In the genomic region with DNA sequence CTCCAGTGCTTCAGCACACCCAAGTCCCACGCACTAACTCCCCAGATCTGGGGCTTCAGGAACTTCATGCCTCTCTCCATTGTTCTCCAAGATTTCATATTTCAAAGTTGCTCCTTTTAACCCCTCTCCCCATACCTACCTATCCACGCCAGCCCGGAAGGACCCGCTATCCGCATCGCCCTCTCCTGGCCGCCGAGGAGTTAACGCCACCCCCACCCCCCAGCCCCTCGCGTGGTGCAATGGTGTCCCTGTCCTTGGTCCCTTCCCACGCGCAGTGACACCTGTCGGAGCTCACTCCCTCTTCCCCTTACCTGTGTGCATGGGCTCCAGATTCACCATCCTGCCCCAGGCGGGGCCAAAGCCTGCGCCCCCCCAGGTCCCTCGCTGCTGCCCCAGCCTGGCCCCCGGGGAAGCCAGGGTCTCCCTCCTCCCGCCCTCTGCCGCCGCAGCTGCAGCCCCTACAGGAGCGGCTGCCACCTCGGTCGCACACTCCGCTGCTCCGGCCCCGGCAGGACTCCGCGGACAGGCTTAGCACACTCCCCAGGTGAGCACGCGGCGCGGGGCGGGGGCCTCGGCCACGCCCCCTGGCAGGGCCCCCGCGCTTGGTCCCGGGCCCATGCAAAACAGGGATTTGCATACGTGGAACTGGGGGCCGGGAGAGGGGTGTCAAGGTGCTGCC, we compare ENCODE assay signal across 9 mouse cellular contexts. TPM values are rescaled to one million over a fixed set of nuclear protein-coding genes. Genes with fewer than 3 reads are reported as not detected.
DNase-seq lines count a peak whose midpoint lies in the region; ATAC-seq and TF ChIP-seq lines count a peak whose summit lies in the region.
"Had no signal": no experiment of that assay in that cellular context is flagged by ENCODE, and none has a peak within 500 bp of the region (broad histone marks: within the 10 kb centered on the region; RNA-seq: fewer than 3 reads in every experiment).

No protein-coding gene starts in this region.

- DNase-seq in heart, postnatal 25 days (ENCODE audit: low spot score): no peak
- DNase-seq in liver, postnatal 0 days: no peak
- no peak for DNase-seq in cerebellum, adult 8-10 months
- DNase-seq in layer of hippocampus, postnatal 10 days (ENCODE audit: low spot score in 2 of 2): no peak
- DNase-seq in ovary, postnatal 14 days (ENCODE audit: low spot score): no peak

- no peaks in the 10 kb centered on the region; the same call in 1 of the 2 replicates for H3K36me3 ChIP-seq in heart, embryonic 11.5 days (ENCODE audit: control insufficient read depth, insufficient read depth, low read length)
- H3K36me3 ChIP-seq in ES-Bruce4 (ENCODE audit: control insufficient read depth, insufficient read depth, low read length, poor library complexity, severe bottlenecking): no peaks in the 10 kb centered on the region
- no peaks in the 10 kb centered on the region for H3K36me3 ChIP-seq in heart, embryonic 16.5 days (ENCODE audit: control insufficient read depth, insufficient read depth)
- no peaks in the 10 kb centered on the region for H3K36me3 ChIP-seq in liver, postnatal 0 days (replicated peaks; ENCODE audit: insufficient read depth, low read length)

- H3K4me2 ChIP-seq in heart, embryonic 11.5 days: peak overlapping the region; percentile 64
- H3K4me2 ChIP-seq in heart, embryonic 16.5 days (ENCODE audit: low read depth, low read length): peak overlapping the region; percentile 54
- peak overlapping the region; percentile 22; the same call in 1 of the 2 replicates for H3K4me2 ChIP-seq in liver, postnatal 0 days (ENCODE audit: low read depth, low read length)

- H3K4me3 ChIP-seq in heart, embryonic 11.5 days (ENCODE audit: low read depth, low read length): peak overlapping the region; percentile 31
- H3K4me3 ChIP-seq in ES-Bruce4 (ENCODE audit: low read depth, low read length): peak overlapping the region; percentile 46
- peak overlapping the region; percentile 35 for H3K4me3 ChIP-seq in heart, embryonic 16.5 days (ENCODE audit: low read length)
- no peak overlapping the region; the same call in 1 of the 2 replicates for H3K4me3 ChIP-seq in liver, postnatal 0 days (ENCODE audit: low read depth, low read length)

- peak; percentile 47 for TF ChIP-seq CTCF in ES-Bruce4 (IDR thresholded peaks at IDR 0.05; ENCODE audit: low read depth, low read length)
- peak; percentile 19; the same call in 1 of the 2 replicates for TF ChIP-seq CTCF in liver, postnatal 0 days (IDR thresholded peaks at IDR 0.05; ENCODE audit: low read depth)

- no peak for ATAC-seq in heart, embryonic 11.5 days (replicated peaks; ENCODE audit: insufficient number of reproducible peaks, low FRiP score, low TSS enrichment)
- no peak; the same call in 1 of the 2 replicates for ATAC-seq in heart, embryonic 16.5 days (replicated peaks; ENCODE audit: extremely low read depth, insufficient read depth, low FRiP score)
- no peak for ATAC-seq in liver, postnatal 0 days

- 3% methylated on average over 39 of the region's 41 CpGs for WGBS in heart, embryonic 11.5 days (ENCODE audit: insufficient replicate concordance)
- under 1% methylated on average over 41 of the region's 41 CpGs for WGBS in heart, embryonic 16.5 days
- WGBS in liver, postnatal 0 days (ENCODE audit: insufficient replicate concordance): 1% methylated on average over 39 of the region's 41 CpGs

- no peak for TF ChIP-seq EP300 in ES-Bruce4 (IDR thresholded peaks at IDR 0.05; ENCODE audit: insufficient read depth, low read depth, low read length)
- no peak for TF ChIP-seq EP300 in liver, postnatal 0 days (IDR thresholded peaks at IDR 0.05; ENCODE audit: low read depth)

- intact Hi-C loops in heart, postnatal 25 days (cut with DNase I): no loop called here

- H3K9ac ChIP-seq in heart, embryonic 11.5 days (ENCODE audit: low read depth, low read length): 0 out of 2 replicates have a peak overlapping the region, but pooled peaks have one; percentile 18
- peak overlapping the region; percentile 24; the same call in 1 of the 2 replicates for H3K9ac ChIP-seq in ES-Bruce4 (ENCODE audit: low read depth, poor library complexity, severe bottlenecking)
- H3K9ac ChIP-seq in heart, embryonic 16.5 days (ENCODE audit: low read length): no peak overlapping the region
- H3K9ac ChIP-seq in liver, postnatal 0 days (replicated peaks): no peak overlapping the region

- H3K27ac ChIP-seq in heart, embryonic 11.5 days (ENCODE audit: low read depth, low read length): no peak overlapping the region
- H3K27ac ChIP-seq in ES-Bruce4 (ENCODE audit: insufficient read depth, low read length): no peak overlapping the region
- no peak overlapping the region for H3K27ac ChIP-seq in heart, embryonic 16.5 days (ENCODE audit: low read length)
- H3K27ac ChIP-seq in liver, postnatal 0 days (ENCODE audit: low read depth): no peak overlapping the region

- TF ChIP-seq POLR2A in ES-Bruce4 (IDR thresholded peaks at IDR 0.05; ENCODE audit: insufficient read depth, low read length): no peak

- H3K9me3 ChIP-seq in heart, embryonic 11.5 days (replicated peaks; ENCODE audit: control insufficient read depth, low read length): no peaks in the 10 kb centered on the region
- no peaks in the 10 kb centered on the region for H3K9me3 ChIP-seq in ES-Bruce4 (replicated peaks; ENCODE audit: control insufficient read depth, insufficient read depth, low read length, poor library complexity, severe bottlenecking)
- no peaks in the 10 kb centered on the region for H3K9me3 ChIP-seq in heart, embryonic 16.5 days (replicated peaks; ENCODE audit: control insufficient read depth, low read length)
- H3K9me3 ChIP-seq in liver, postnatal 0 days (ENCODE audit: low read length): no peaks in the 10 kb centered on the region

- peaks cover 8% of the 10 kb centered on the region; the same call in 1 of the 2 replicates for H3K4me1 ChIP-seq in heart, embryonic 11.5 days (ENCODE audit: control insufficient read depth, insufficient read depth, low read length)
- peaks cover 5% of the 10 kb centered on the region for H3K4me1 ChIP-seq in ES-Bruce4 (ENCODE audit: control insufficient read depth, insufficient read depth, low read length)
- H3K4me1 ChIP-seq in heart, embryonic 16.5 days (ENCODE audit: control insufficient read depth, insufficient read depth, low read length): peaks cover 15% of the 10 kb centered on the region
- 0 out of 2 replicates have a peak, but pooled peaks cover 2% of the 10 kb centered on the region for H3K4me1 ChIP-seq in liver, postnatal 0 days (ENCODE audit: insufficient read depth)

- H3K27me3 ChIP-seq in heart, embryonic 11.5 days (ENCODE audit: control insufficient read depth, insufficient read depth, low read length): peaks cover 59% of the 10 kb centered on the region
- no peaks in the 10 kb centered on the region; the same call in 1 of the 2 replicates for H3K27me3 ChIP-seq in ES-Bruce4 (ENCODE audit: control insufficient read depth, insufficient read depth, low read length, poor library complexity, severe bottlenecking)
- peaks cover 59% of the 10 kb centered on the region for H3K27me3 ChIP-seq in heart, embryonic 16.5 days (ENCODE audit: control insufficient read depth, insufficient read depth, low read length)
- peaks cover 72% of the 10 kb centered on the region for H3K27me3 ChIP-seq in liver, postnatal 0 days (ENCODE audit: insufficient read depth, low read length)

RNA-seq across cellular contexts. Expression of a gene that starts 4.7 kb away (rescaled TPM):
- polyA plus RNA-seq in heart, embryonic 11.5 days (2014; fragmentation: Nextera tagmentation; extraction: Ambion mirVana): not detected in 2 replicates
- total RNA-seq in heart, postnatal 25 days (2021): under 1 TPM in 1 of 2 experiments, not detected in 1; 0.11 TPM
- polyA plus RNA-seq in ES-Bruce4 (2011; ENCODE audit: insufficient read depth, insufficient read length, low read depth, missing spikeins): 2.4 and 2.9 TPM in 2 replicates
- 0.19 and 0.53 TPM in 2 replicates for polyA plus RNA-seq in heart, embryonic 16.5 days (2015; fragmentation: Nextera tagmentation; extraction: Ambion mirVana)
- 0.05 TPM in 1 of 2 replicates, not detected in the other for polyA plus RNA-seq in liver, postnatal 0 days (2015; fragmentation: Nextera tagmentation; extraction: Ambion mirVana)
- under 1 TPM in 1 of 2 experiments, not detected in 1; 0.22 TPM for total RNA-seq in layer of hippocampus, postnatal 10 days (2021)
- polyA plus RNA-seq: C2C12 had no signal

RNA-seq across cellular contexts. Expression of a gene that starts 34.2 kb away (rescaled TPM):
- 37.8 and 41.1 TPM in 2 replicates for polyA plus RNA-seq in heart, embryonic 11.5 days (2014; fragmentation: Nextera tagmentation; extraction: Ambion mirVana)
- 10 to 100 TPM in 1 of 2 experiments, 1 to 10 TPM in 1; 9.4 to 14.8 TPM for total RNA-seq in heart, postnatal 25 days (2021)
- 3.7 and 4.8 TPM in 2 replicates for polyA plus RNA-seq in ES-Bruce4 (2011; ENCODE audit: insufficient read depth, insufficient read length, low read depth, missing spikeins)
- 26.0 and 27.4 TPM in 2 replicates for polyA plus RNA-seq in heart, embryonic 16.5 days (2015; fragmentation: Nextera tagmentation; extraction: Ambion mirVana)
- polyA plus RNA-seq in liver, postnatal 0 days (2015; fragmentation: Nextera tagmentation; extraction: Ambion mirVana): 59.3 and 70.0 TPM in 2 replicates
- 10 to 100 TPM; 12.2 to 14.6 TPM for total RNA-seq in layer of hippocampus, postnatal 10 days (2021)

Comparison
In these comparisons a context has a peak if more than half of its experiments do, and no peak if none do; other contexts are left out.
1. H3K9ac ChIP-seq: peak in heart, embryonic 11.5 days (single experiment) and ES-Bruce4 (single experiment); none in heart, embryonic 16.5 days (single experiment) and liver, postnatal 0 days (single experiment).
2. Peak in every context shown above with its lines, with median percentiles within 50 percentile points of each other: H3K4me2 ChIP-seq.